Mouse (Mus musculus): ENCODE measurements around the gene Ncdn. TPM values are rescaled to one million over a fixed set of nuclear protein-coding genes. Genes with fewer than 3 reads are reported as not detected.

Ncdn gene
- polyA plus RNA-seq, 1 experiment, result 1.5 TPM

DNA sequence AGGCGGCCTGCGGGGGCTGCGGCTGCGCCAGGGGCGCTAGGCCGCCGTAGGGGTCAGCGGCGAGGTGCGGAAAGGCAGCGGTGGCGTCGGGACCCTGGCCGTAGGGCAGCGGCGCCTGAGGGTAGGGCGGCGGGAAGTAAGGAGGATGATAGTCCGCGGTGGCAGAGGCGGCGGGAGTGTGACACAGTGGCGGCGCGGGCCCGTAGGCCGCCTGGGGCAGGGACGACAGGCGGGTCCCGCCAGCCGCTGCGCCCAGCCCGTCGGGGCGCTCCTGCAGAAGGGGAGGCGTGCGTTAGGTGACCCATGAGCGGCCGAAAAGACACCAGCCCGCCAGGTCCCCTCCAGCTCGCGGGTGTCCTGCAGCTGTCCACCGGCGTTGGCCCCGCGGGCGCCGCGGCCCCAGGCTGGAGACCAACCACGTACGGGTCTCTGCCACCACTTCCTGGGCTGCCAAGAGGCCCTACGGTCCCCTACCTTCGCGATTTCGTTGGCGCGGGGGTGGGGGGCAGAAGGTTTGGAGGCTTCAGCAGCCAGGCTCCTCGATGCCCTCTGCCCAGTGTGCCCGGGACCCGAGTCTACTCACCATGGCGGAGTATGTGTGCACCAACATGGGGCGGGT is 17.7 kb downstream of the Ncdn start:
- Histone ChIP-seq H3K9me3 (ENCODE audit: control insufficient read depth, low read length) (peaks cover 15% of the 10 kb centered on the region; the same call in 1 of the 2 replicates), H3K4me1 (ENCODE audit: control insufficient read depth) (peaks cover 4% of the 10 kb centered on the region), H3K4me3 (replicated peaks) (no peak overlapping the region), H3K27me3 (ENCODE audit: control insufficient read depth) (peaks cover 96% of the 10 kb centered on the region), H3K36me3 (ENCODE audit: control insufficient read depth) (no peaks in the 10 kb centered on the region)
- TF ChIP-seq TAL1 (IDR thresholded peaks at IDR 0.05; ENCODE audit: low read length) (no peak), GATA1 (IDR thresholded peaks at IDR 0.05; ENCODE audit: low read length) (no peak)

DNA sequence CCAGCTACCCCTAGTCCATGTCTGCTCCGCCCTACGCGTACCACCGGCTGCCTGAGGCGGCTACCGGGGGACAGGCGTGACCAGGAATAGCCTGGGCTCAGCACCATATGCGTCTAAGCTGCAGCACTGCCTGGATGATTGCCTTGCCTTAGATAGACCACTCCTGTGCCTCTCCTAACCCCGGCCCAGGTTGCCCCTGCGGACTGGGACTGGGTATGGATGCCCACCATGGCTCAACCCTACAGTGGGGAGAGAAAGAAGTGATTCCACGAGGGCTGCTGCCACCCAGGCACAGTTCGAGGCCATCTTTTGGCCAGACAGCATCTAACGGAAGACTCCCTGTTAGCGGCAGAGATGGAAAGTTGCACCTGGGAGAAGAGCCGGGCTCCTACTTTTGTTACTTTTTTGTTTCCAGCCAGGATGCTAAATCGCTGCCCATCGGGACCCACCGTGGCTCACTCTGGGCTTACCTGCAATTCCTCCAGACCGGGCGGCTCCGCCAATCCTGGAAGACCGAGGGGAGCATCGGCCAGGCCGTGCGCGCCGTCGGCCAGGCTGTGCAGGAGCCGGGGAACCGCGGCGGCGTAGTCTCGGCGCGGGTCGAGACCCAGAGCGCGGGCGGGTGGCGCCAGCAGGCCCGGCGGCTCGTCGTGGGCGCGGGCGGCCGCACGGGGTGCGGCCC is 18.4 kb downstream of the Ncdn start:
- peaks cover 99% of the 10 kb centered on the region for H3K27me3 ChIP-seq (ENCODE audit: control insufficient read depth)
- H3K4me3 ChIP-seq (replicated peaks), result no peak overlapping the region
- TF ChIP-seq GATA1 (IDR thresholded peaks at IDR 0.05; ENCODE audit: low read length) (no peak), TAL1 (IDR thresholded peaks at IDR 0.05; ENCODE audit: low read length) (no peak)
- H3K4me1 ChIP-seq (ENCODE audit: control insufficient read depth), result peaks cover 4% of the 10 kb centered on the region
- peaks cover 15% of the 10 kb centered on the region; the same call in 1 of the 2 replicates for H3K9me3 ChIP-seq (ENCODE audit: control insufficient read depth, low read length)
- no peaks in the 10 kb centered on the region for H3K36me3 ChIP-seq (ENCODE audit: control insufficient read depth)

- peaks cover 15% of the 10 kb centered on the region; the same call in 1 of the 2 replicates for H3K9me3 ChIP-seq (ENCODE audit: control insufficient read depth, low read length)
- no peaks in the 10 kb centered on the region for H3K36me3 ChIP-seq (ENCODE audit: control insufficient read depth)
- H3K4me3 ChIP-seq (replicated peaks), result no peak overlapping the region
- TF ChIP-seq TAL1 (IDR thresholded peaks at IDR 0.05; ENCODE audit: low read length) (no peak), GATA1 (IDR thresholded peaks at IDR 0.05; ENCODE audit: low read length) (no peak)
- H3K4me1 ChIP-seq (ENCODE audit: control insufficient read depth), result peaks cover 4% of the 10 kb centered on the region
- peaks cover 100% of the 10 kb centered on the region for H3K27me3 ChIP-seq (ENCODE audit: control insufficient read depth)
Measured at GRCm38 (mm10) chr4:126734001-126734603, 19.1 kb downstream of the Ncdn start.

GRCm38 (mm10) chr4:126732531-126733380 is 20.5 kb downstream of the Ncdn start:
- Histone ChIP-seq H3K4me3 (replicated peaks) (no peak overlapping the region), H3K27me3 (ENCODE audit: control insufficient read depth) (peaks cover 91% of the 10 kb centered on the region), H3K36me3 (ENCODE audit: control insufficient read depth) (no peaks in the 10 kb centered on the region), H3K4me1 (ENCODE audit: control insufficient read depth) (peaks cover 4% of the 10 kb centered on the region), H3K9me3 (ENCODE audit: control insufficient read depth, low read length) (peaks cover 15% of the 10 kb centered on the region; the same call in 1 of the 2 replicates)
- TF ChIP-seq TAL1 (IDR thresholded peaks at IDR 0.05; ENCODE audit: low read length) (no peak), GATA1 (IDR thresholded peaks at IDR 0.05; ENCODE audit: low read length) (no peak)

DNA sequence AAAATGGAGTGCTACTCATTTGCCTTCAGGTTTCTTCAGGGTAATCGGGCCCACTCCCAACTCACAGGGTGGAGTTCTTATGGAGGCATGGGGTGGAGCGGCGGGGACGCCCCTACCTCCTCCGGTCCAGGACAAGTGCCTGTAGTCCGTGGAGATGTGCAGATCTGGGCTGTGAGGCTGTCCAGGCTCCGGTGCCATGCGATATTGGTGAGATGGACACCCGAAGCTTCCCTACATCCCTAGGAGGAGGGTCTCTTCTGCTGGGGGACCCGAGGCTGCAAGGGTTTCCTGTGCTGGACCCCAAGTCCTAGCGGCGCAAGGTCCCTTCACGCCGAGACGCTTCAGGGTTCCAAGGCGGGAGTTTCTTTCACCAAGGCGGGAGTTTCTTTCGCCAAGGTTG is 21.1 kb downstream of the Ncdn start:
- Histone ChIP-seq H3K9me3 (ENCODE audit: control insufficient read depth, low read length) (peaks cover 15% of the 10 kb centered on the region; the same call in 1 of the 2 replicates), H3K27me3 (ENCODE audit: control insufficient read depth) (peaks cover 84% of the 10 kb centered on the region), H3K36me3 (ENCODE audit: control insufficient read depth) (no peaks in the 10 kb centered on the region), H3K4me3 (replicated peaks) (no peak overlapping the region), H3K4me1 (ENCODE audit: control insufficient read depth) (peaks cover 4% of the 10 kb centered on the region)
- no peak for TF ChIP-seq GATA1 (IDR thresholded peaks at IDR 0.05; ENCODE audit: low read length)
- no peak for TF ChIP-seq TAL1 (IDR thresholded peaks at IDR 0.05; ENCODE audit: low read length)

DNA sequence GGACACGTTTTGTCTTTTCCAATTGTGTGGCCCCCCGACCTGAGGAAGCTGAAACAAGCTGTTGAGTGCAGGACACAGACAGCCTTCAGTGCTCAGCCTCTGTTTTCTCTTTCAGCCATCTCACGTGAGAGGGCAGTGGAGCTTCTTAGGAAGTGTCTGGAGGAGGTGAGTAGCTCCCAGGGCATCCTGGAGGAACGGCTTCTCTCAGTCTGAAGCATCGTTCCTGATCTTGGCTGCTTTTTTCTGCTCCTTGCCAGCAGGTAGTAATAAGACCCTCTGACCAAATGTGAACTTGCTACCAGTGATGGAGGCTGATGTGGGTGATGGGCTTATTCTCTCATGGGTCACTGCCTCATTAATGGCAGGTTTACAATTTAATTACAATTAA is 45.8 kb downstream of the Ncdn start:
- H3K4me3 ChIP-seq (replicated peaks), result no peak overlapping the region
- peaks cover 80% of the 10 kb centered on the region for H3K36me3 ChIP-seq (ENCODE audit: control insufficient read depth)
- H3K9me3 ChIP-seq (ENCODE audit: control insufficient read depth, low read length), result no peaks in the 10 kb centered on the region
- H3K27me3 ChIP-seq (ENCODE audit: control insufficient read depth), result no peaks in the 10 kb centered on the region
- TF ChIP-seq TAL1 (IDR thresholded peaks at IDR 0.05; ENCODE audit: low read length) (no peak), GATA1 (IDR thresholded peaks at IDR 0.05; ENCODE audit: low read length) (no peak)
- H3K4me1 ChIP-seq (ENCODE audit: control insufficient read depth), result no peaks in the 10 kb centered on the region

- H3K4me3 ChIP-seq (replicated peaks), result no peak overlapping the region
- no peak for TF ChIP-seq GATA1 (IDR thresholded peaks at IDR 0.05; ENCODE audit: low read length)
- no peak for TF ChIP-seq TAL1 (IDR thresholded peaks at IDR 0.05; ENCODE audit: low read length)
- no peaks in the 10 kb centered on the region for H3K27me3 ChIP-seq (ENCODE audit: control insufficient read depth)
- H3K9me3 ChIP-seq (ENCODE audit: control insufficient read depth, low read length), result no peaks in the 10 kb centered on the region
- H3K4me1 ChIP-seq (ENCODE audit: control insufficient read depth), result no peaks in the 10 kb centered on the region
- peaks cover 81% of the 10 kb centered on the region for H3K36me3 ChIP-seq (ENCODE audit: control insufficient read depth)
Measured at GRCm38 (mm10) chr4:126706630-126707438, 46.4 kb downstream of the Ncdn start.

GRCm38 (mm10) chr4:126696908-126697307 is 56.3 kb downstream of the Ncdn start:
- TF ChIP-seq GATA1 (IDR thresholded peaks at IDR 0.05; ENCODE audit: low read length), result no peak
- TF ChIP-seq TAL1 (IDR thresholded peaks at IDR 0.05; ENCODE audit: low read length), result no peak
- Histone ChIP-seq H3K4me1 (ENCODE audit: control insufficient read depth) (no peaks in the 10 kb centered on the region), H3K27me3 (ENCODE audit: control insufficient read depth) (no peaks in the 10 kb centered on the region), H3K9me3 (ENCODE audit: control insufficient read depth, low read length) (no peaks in the 10 kb centered on the region), H3K36me3 (ENCODE audit: control insufficient read depth) (peaks cover 73% of the 10 kb centered on the region), H3K4me3 (replicated peaks) (no peak overlapping the region)

Other genes with a start within 250 kb of the Ncdn start
- not detected in 2 replicates for gene Ago4, start 220.0 kb downstream of the Ncdn start, polyA plus RNA-seq (2012)
- 0.95 and 0.96 TPM in 2 replicates for gene Clspn, start 196.5 kb downstream of the Ncdn start, polyA plus RNA-seq (2012)
- gene 5730409E04Rik, start 143.6 kb downstream of the Ncdn start, polyA plus RNA-seq (2012), result not detected in 2 replicates
- gene Psmb2, start 75.8 kb downstream of the Ncdn start, polyA plus RNA-seq (2012), result 7.7 and 11.1 TPM in 2 replicates
- not detected in 2 replicates for gene Tfap2e, start 17.2 kb downstream of the Ncdn start, polyA plus RNA-seq (2012)
- 0.43 and 1.5 TPM in 2 replicates for gene AU040320, start 106 bp upstream of the Ncdn start, polyA plus RNA-seq (2012)
- 0.01 and 0.03 TPM in 2 replicates for gene Zmym4, start 214.7 kb upstream of the Ncdn start, polyA plus RNA-seq (2012)

Data from erythroblast, embryonic 14.5 days (primary cell).